Mouse (Mus musculus): ENCODE measurements around the gene Rab4b. TPM values are rescaled to one million over a fixed set of nuclear protein-coding genes. Genes with fewer than 3 reads are reported as not detected.

The Rab4b gene
- polyA plus RNA-seq, 1 experiment, result 56.3 TPM

DNA sequence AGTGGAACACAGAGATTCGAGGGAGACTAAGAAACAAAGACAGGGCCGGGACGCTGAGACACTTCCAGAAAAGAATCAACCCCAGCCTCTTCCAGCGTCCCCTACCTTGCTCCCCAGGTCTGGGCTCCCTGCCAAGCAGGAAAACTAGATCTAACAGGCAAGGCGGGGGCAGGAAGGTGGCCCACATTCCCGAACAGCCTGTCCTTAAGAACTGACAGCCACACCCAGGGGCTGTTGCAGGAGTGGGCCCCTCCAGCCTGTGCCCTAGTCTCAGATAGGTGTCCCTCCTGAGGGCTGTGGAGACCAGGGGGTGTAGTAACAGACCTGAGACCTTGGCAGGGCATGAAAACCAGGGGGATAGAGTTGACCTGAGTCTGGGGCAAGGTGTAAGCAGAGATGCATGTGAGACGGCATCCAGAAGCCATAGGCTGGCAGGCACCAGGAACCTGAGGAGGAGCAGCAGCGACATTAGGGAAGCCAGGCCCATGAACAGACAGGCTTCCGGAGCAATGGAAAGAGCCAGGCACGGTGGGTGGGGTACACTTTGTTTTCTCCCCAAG, 25.4 kb downstream of the Rab4b start, which contains the start of gene Cyp2t4:
Cyp2t4 (plus strand) TSS at position 510 of the 560 bp plus-strand sequence.
- Histone ChIP-seq H3K36me3 (ENCODE audit: control insufficient read depth, insufficient read depth) (no peaks in the 10 kb centered on the region), H3K79me2 (ENCODE audit: control insufficient read depth, insufficient read depth) (no peaks in the 10 kb centered on the region), H3K4me3 (no peak within 1 kb of the TSS), H3K27me3 (ENCODE audit: control insufficient read depth, insufficient read depth, insufficient read length) (no peaks in the 10 kb centered on the region), H3ac (ENCODE audit: control insufficient read depth, insufficient read length) (no peak within 1 kb of the TSS), H3K4me2 (ENCODE audit: low read depth) (no peak within 1 kb of the TSS)
- TF ChIP-seq SRF (IDR thresholded peaks at IDR 0.05; ENCODE audit: control insufficient read depth, insufficient read length, low read depth) (no peak), MYOG (IDR thresholded peaks at IDR 0.05; ENCODE audit: control insufficient read depth in 1 of 3, insufficient read depth in 1 of 3, insufficient read length in 2 of 3, low read depth in 2 of 3) (no peak), MAX (IDR thresholded peaks at IDR 0.05; ENCODE audit: low read depth) (no peak)

GRCm38 (mm10) chr7:27136410-27136996, 42.2 kb downstream of the Rab4b start:
- Histone ChIP-seq H3K4me3 (no peak overlapping the region), H3ac (ENCODE audit: control insufficient read depth, insufficient read length) (no peak overlapping the region), H3K4me2 (ENCODE audit: low read depth) (no peak overlapping the region), H3K36me3 (ENCODE audit: control insufficient read depth, insufficient read depth) (no peaks in the 10 kb centered on the region), H3K27me3 (ENCODE audit: control insufficient read depth, insufficient read depth, insufficient read length) (peaks cover under 1% of the 10 kb centered on the region), H3K79me2 (ENCODE audit: control insufficient read depth, insufficient read depth) (no peaks in the 10 kb centered on the region)
- TF ChIP-seq POLR2A (IDR thresholded peaks at IDR 0.05; ENCODE audit: insufficient read length, low read depth), result no peak
- no peak for TF ChIP-seq SRF (IDR thresholded peaks at IDR 0.05; ENCODE audit: control insufficient read depth, insufficient read length, low read depth)
- TF ChIP-seq USF1 (IDR thresholded peaks at IDR 0.05; ENCODE audit: low read depth), result no peak
- TF ChIP-seq MYOD1 (IDR thresholded peaks at IDR 0.05; ENCODE audit: control insufficient read depth in 1 of 3, insufficient read length in 2 of 3, low read depth in 2 of 3), result no peak
- TF ChIP-seq REST (IDR thresholded peaks at IDR 0.05; ENCODE audit: insufficient read depth, insufficient read length), result no peak
- no peak for TF ChIP-seq E2F4 (IDR thresholded peaks at IDR 0.05; ENCODE audit: insufficient read depth)
- TF ChIP-seq TCF12 (IDR thresholded peaks at IDR 0.05; ENCODE audit: insufficient read depth, poor library complexity, severe bottlenecking), result no peak
- no peak for TF ChIP-seq MAX (IDR thresholded peaks at IDR 0.05; ENCODE audit: low read depth)
- TF ChIP-seq POLR2AphosphoS2 (IDR thresholded peaks at IDR 0.05; ENCODE audit: insufficient read length, low read depth), result no peak
- no peak for TF ChIP-seq MYOG (IDR thresholded peaks at IDR 0.05; ENCODE audit: control insufficient read depth in 1 of 3, insufficient read depth in 1 of 3, insufficient read length in 2 of 3, low read depth in 2 of 3)

- Histone ChIP-seq H3ac (ENCODE audit: control insufficient read depth, insufficient read length) (no peak overlapping the region), H3K4me3 (no peak overlapping the region)
- TF ChIP-seq USF1 (IDR thresholded peaks at IDR 0.05; ENCODE audit: low read depth), result no peak
- no peak for TF ChIP-seq POLR2AphosphoS2 (IDR thresholded peaks at IDR 0.05; ENCODE audit: insufficient read length, low read depth)
Measured at GRCm38 (mm10) chr7:27133757-27134156, 44.9 kb downstream of the Rab4b start.

DNA sequence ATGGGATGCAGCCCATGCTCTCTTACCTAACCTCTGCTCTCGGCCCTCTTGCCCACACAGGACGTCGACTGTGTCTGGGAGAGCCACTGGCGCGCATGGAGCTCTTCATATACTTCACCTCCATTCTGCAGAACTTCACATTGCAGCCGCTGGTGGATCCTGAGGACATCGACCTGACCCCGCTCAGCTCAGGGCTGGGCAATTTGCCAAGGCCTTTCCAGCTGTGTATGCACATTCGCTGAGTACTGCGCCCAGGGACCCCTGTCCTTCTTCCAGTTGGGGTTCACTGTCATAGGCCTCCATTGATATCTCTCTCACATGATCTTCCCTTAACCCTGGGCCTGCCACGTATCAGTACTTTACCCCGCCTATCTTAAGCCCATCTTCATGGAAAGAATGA, 45.5 kb downstream of the Rab4b start:
- Histone ChIP-seq H3K36me3 (ENCODE audit: control insufficient read depth, insufficient read depth) (no peaks in the 10 kb centered on the region), H3K79me2 (ENCODE audit: control insufficient read depth, insufficient read depth) (no peaks in the 10 kb centered on the region), H3K4me2 (ENCODE audit: low read depth) (no peak overlapping the region), H3ac (ENCODE audit: control insufficient read depth, insufficient read length) (no peak overlapping the region), H3K4me3 (no peak overlapping the region), H3K27me3 (ENCODE audit: control insufficient read depth, insufficient read depth, insufficient read length) (no peaks in the 10 kb centered on the region)
- no peak for TF ChIP-seq REST (IDR thresholded peaks at IDR 0.05; ENCODE audit: insufficient read depth, insufficient read length)
- TF ChIP-seq POLR2A (IDR thresholded peaks at IDR 0.05; ENCODE audit: insufficient read length, low read depth), result no peak
- TF ChIP-seq TCF3 (IDR thresholded peaks at IDR 0.05; ENCODE audit: insufficient read length, low read depth), result no peak
- no peak for TF ChIP-seq MYOG (IDR thresholded peaks at IDR 0.05; ENCODE audit: control insufficient read depth in 1 of 3, insufficient read depth in 1 of 3, insufficient read length in 2 of 3, low read depth in 2 of 3)
- no peak for TF ChIP-seq POLR2AphosphoS2 (IDR thresholded peaks at IDR 0.05; ENCODE audit: insufficient read length, low read depth)
- TF ChIP-seq SRF (IDR thresholded peaks at IDR 0.05; ENCODE audit: control insufficient read depth, insufficient read length, low read depth), result no peak
- no peak for TF ChIP-seq MAX (IDR thresholded peaks at IDR 0.05; ENCODE audit: low read depth)
- no peak for TF ChIP-seq MYOD1 (IDR thresholded peaks at IDR 0.05; ENCODE audit: control insufficient read depth in 1 of 3, insufficient read length in 2 of 3, low read depth in 2 of 3)

More at GRCm38 (mm10) chr7:27133757-27134156, 44.9 kb downstream of the Rab4b start:
- Histone ChIP-seq H3K4me2 (ENCODE audit: low read depth) (no peak overlapping the region), H3K79me2 (ENCODE audit: control insufficient read depth, insufficient read depth) (no peaks in the 10 kb centered on the region), H3K27me3 (ENCODE audit: control insufficient read depth, insufficient read depth, insufficient read length) (no peaks in the 10 kb centered on the region), H3K36me3 (ENCODE audit: control insufficient read depth, insufficient read depth) (no peaks in the 10 kb centered on the region)

GRCm38 (mm10) chr7:27132588-27132987, 46.1 kb downstream of the Rab4b start:
- H3K4me2 ChIP-seq (ENCODE audit: low read depth), result no peak overlapping the region
- H3K36me3 ChIP-seq (ENCODE audit: control insufficient read depth, insufficient read depth), result no peaks in the 10 kb centered on the region
- no peak overlapping the region for H3K4me3 ChIP-seq
- TF ChIP-seq MYOG (IDR thresholded peaks at IDR 0.05; ENCODE audit: control insufficient read depth in 1 of 3, insufficient read depth in 1 of 3, insufficient read length in 2 of 3, low read depth in 2 of 3), result no peak
- TF ChIP-seq E2F4 (IDR thresholded peaks at IDR 0.05; ENCODE audit: insufficient read depth), result no peak
- TF ChIP-seq SRF (IDR thresholded peaks at IDR 0.05; ENCODE audit: control insufficient read depth, insufficient read length, low read depth), result no peak
- no peak for TF ChIP-seq POLR2AphosphoS2 (IDR thresholded peaks at IDR 0.05; ENCODE audit: insufficient read length, low read depth)
- TF ChIP-seq USF1 (IDR thresholded peaks at IDR 0.05; ENCODE audit: low read depth), result no peak
- TF ChIP-seq POLR2A (IDR thresholded peaks at IDR 0.05; ENCODE audit: insufficient read length, low read depth), result no peak
- no peak for TF ChIP-seq TCF12 (IDR thresholded peaks at IDR 0.05; ENCODE audit: insufficient read depth, poor library complexity, severe bottlenecking)
- TF ChIP-seq MYOD1 (IDR thresholded peaks at IDR 0.05; ENCODE audit: control insufficient read depth in 1 of 3, insufficient read length in 2 of 3, low read depth in 2 of 3), result no peak
- TF ChIP-seq CEBPB (IDR thresholded peaks at IDR 0.05; ENCODE audit: insufficient read depth, poor library complexity, severe bottlenecking), result no peak
- TF ChIP-seq TCF3 (IDR thresholded peaks at IDR 0.05; ENCODE audit: insufficient read length, low read depth), result no peak
- no peak for TF ChIP-seq REST (IDR thresholded peaks at IDR 0.05; ENCODE audit: insufficient read depth, insufficient read length)
- no peak for TF ChIP-seq MAX (IDR thresholded peaks at IDR 0.05; ENCODE audit: low read depth)
- H3K27me3 ChIP-seq (ENCODE audit: control insufficient read depth, insufficient read depth, insufficient read length), result no peaks in the 10 kb centered on the region
- H3ac ChIP-seq (ENCODE audit: control insufficient read depth, insufficient read length), result no peak overlapping the region
- no peaks in the 10 kb centered on the region for H3K79me2 ChIP-seq (ENCODE audit: control insufficient read depth, insufficient read depth)
